Mouse (Mus musculus) kidney, adult 2 months (tissue): ENCODE results near the gene Dact2.

Source experiments
- CTCF ChIP-seq: fragments of 200-500 bp; conservative IDR thresholded peaks from 2 replicates; pipeline ENCODE4 v1.5.1; 2011; ENCODE audit warnings: low read depth, mild to moderate bottlenecking, control low read depth, low read length, moderate library complexity, mixed read lengths; ENCODE audit not compliant: insufficient read depth, insufficient read length
- POLR2A ChIP-seq: fragments of 200-500 bp; IDR thresholded peaks from one replicate; pipeline ENCODE4 v1.6.1; 2011; ENCODE audit warnings: low read depth, low read length, control low read depth

DNA sequence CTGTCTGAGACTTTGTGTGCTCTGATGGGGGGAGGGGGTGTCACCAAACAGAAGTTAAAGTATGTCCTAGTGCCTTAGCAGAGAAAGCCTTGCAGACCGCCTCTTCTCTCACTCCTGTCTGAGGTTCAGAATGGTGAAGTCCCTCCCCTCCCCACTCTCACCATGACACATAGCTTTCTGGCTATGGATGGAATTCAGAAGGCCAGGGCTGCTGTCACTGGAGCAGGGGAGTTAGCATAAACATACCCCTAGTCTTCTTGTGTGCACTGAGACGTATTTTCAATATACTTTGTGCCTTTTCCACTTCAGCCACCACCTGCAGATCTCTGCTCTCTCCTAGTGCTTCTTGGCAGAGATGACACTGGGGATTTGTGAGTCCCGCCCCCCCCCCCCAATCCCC, 31.9 kb downstream of the Dact2 start:
- no peak for TF ChIP-seq CTCF
- TF ChIP-seq POLR2A = no peak
